Mouse (Mus musculus) CD4-positive, CD25-positive, alpha-beta regulatory T cell, adult 2 months (primary cell): ENCODE results near the gene Plaur.

Source experiments
- DNase-seq: peaks from one replicate; pipeline ENCODE4 v3.0.0-alpha.2; 2012; ENCODE audit warnings: low read depth, low spot score

Plaur gene

GRCm38 (mm10) chr7:24462388-24463319 lies at the start of gene Plaur:
TSS of gene Plaur (plus strand) at chr7:24462484.
- peak; percentile 48 for DNase-seq

GRCm38 (mm10) chr7:24413630-24414029 lies 48.7 kb upstream of the Plaur start:
- peak; percentile 90 for DNase-seq

GRCm38 (mm10) chr7:24415261-24415660 lies 47.0 kb upstream of the Plaur start:
- DNase-seq, result no peak

DNA sequence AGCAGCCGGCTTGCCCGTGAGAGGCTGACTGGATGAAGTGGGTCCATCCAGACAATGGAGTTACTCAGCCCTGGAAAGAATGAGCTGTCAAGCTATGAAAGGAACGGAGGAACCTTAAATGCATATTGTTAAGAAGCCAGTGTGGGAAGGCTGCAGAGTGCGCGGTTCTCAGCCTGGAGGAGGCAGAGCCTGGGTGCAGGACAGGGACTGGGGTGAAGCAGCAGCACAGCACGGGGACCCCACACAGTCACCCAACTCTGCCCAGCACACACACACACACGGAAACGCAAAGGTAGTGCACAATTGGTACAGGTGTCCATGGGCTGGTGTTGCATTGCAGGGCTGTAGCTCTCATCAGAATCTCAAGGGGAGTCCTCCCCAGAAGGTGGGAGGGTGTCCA lies 42.7 kb upstream of the Plaur start:
- no peak for DNase-seq

DNA sequence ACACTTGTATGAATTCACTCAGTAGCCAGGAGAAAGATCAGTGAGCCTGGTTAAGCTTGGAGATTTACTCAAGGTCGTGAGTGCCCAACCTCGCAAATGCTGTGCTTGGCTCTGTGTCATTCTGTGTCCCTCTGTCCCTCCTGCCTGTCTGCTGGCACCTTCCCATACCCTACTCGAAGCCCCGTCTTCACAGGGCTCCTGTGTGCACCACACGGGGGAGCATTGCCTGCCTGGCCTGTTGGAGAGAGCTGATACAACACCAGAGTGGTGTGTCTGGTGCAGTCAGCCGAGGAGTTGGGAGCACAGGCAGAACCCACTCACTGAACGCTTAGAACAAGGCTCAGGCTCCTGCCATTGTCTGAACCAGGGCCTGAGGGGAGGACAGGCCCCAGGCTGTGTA lies 40.6 kb upstream of the Plaur start:
- no peak for DNase-seq

GRCm38 (mm10) chr7:24422251-24422650 lies 40.0 kb upstream of the Plaur start:
- DNase-seq, result no peak

DNA sequence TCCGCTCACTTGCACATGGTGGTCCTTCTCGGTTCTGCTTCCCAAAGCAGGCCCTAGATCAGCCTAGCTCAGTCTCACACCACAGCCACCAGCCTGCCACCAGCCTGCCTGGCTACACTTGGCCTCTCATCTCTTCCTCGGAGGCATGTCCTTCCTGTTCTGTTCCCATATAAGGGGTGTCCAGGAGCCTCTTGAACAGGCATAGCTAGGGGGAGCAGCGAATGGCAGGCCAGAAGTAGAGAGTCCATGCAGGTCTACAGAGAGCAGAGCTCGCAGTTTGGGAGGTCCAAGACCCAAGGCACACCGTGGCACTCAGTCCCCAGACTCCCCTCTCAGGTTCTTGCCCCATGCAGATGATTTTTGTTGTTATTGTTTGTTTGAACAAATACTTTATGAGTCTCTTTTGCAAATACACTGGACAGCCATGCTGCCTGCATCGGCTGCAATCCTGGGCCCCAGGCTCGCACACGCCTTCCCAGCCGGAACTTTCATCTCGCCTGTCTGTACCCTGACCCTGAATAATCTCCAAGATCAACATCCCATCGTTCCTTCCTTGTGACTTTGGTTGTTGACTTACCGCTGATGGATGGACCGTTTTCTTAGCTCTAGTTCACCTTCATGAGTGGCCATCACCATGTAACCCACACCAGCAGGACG lies 39.0 kb upstream of the Plaur start:
- DNase-seq, result no peak

DNA sequence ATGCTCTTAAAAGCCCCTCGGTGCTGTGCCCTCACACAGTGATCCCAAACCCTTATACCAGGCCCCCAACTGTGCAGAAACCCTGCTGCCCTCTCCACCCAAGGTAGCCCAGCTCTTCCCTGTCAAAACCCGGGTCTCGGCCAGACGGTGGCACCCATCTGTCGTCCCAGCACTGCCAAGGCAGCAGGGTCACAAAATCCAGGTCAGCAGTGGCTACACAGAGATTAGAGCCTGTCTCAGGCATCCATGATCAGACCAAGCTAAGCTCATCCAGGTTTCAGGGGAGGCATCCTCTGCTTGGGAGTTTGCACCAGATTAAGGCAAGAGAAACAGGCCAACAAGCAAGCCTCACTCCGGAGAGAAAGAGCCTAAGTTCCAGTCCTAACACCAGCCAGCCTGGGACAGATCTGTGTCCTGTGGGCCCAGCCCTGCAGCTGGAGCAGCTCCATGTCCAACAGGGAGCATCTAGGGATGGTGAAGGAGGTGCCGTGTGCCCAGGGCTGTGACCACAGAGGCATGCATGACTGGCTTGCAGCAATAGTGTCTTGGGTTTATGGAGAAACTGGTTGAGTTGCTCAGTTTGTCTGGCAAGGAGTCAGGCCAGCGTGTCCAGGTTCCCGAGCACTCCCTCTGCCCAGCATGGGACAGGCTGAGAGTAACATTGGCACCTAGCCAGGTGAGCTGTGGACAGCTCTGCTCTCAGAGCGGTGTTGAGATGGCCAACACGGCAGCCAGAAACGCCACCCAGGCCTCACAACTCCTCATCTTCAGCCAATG lies 38.1 kb upstream of the Plaur start:
- no peak for DNase-seq

GRCm38 (mm10) chr7:24425919-24426318 lies 36.4 kb upstream of the Plaur start:
- no peak for DNase-seq

- no peak for DNase-seq
These were observed 35.1 kb upstream of the Plaur start for GRCm38 (mm10) chr7:24427168-24427567.

- no peak for DNase-seq
These were observed 33.6 kb upstream of the Plaur start for GRCm38 (mm10) chr7:24428725-24429124.

DNA sequence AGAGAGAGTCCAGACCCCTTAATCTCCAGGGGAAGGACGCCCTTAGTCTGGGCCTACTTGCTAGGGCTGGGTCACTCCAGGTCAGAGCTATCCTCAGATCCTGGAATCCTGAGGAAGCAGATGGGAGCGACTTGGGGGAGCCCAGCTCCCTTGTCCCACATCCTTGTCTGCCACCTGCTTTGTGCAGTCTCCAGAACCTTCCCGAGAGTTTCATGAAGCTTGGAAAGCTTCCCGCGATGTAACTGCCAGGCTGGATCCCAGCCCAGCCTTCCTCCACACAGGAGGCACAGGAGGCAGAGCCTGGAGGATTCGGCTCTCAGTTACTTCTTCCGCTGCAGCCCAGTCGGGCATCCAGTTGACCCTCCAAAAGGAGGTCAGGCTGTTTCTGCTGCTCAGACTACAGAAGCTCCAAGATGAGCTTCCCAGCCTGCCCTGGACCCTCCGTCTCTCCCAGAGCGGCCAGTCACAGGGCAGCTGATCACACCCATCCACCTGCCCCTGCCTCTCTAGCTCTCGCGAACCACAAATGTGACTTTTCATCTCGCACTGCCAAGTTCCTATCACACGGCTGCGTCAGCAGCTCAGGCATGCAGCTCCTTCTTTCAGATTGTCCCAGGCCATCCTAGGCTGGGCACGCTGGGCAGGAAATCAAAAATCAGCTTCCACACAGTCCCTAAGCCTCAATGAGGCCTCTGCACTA lies 32.7 kb upstream of the Plaur start:
- DNase-seq, result no peak

DNA sequence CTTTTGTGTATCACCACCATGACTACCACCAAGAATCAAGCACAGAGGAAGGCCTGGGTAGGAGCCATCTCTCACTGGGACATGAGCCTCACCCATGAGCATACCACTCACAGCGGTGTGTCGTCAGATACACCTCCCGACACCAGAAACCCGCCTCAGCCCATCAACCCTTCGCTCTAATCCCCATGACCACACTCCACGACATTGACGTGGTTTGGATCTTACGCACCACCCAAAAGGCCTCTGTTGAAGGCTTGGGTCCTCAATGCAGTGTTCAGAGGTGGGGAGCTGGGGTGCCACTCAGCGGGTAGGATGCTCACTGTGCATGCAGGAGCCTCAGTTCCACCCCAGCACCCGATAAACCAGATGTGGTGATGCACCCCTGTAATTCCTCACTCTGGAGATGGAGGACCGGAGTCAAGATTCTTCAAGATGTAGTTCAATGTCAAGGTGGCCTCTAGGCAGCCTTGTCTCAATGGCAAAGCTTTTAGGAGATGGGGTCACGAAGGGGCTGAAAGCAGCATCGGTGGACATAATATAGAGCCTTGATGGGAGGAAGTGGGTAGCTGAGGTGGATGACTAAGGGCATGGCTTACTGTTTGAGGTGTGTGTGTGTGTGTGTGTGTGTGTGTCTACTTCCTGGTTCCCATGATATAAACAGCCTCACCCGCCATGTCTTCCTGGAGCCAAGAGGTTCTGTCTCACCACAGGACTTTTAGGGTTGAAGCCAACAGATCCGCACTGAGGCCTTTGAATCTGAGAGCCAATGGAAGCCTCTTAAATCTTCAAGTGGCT lies 31.5 kb upstream of the Plaur start:
- DNase-seq, result peak; percentile 71

DNA sequence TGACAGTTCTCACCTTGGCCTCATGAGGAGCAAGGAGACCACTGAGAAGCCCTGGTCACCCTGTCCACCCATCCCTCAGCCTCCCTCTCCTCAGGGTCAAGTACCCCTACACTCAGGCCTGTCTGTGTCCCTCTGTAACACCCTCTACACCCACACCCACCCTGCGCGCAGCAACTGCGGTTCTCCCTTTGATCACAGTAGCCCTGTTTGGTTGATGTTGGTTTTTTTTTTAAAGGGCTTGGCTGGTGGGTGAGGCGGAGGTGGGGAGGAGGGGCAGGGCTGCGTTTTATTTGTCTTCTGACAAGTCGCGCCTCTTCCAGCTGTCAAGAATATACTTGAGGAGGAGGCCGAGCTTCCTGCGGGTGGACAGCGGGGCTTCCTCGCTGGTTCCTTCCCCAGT lies 30.6 kb upstream of the Plaur start:
- peak; percentile 57 for DNase-seq

GRCm38 (mm10) chr7:24435305-24435704 lies 27.0 kb upstream of the Plaur start:
- DNase-seq, result no peak

DNA sequence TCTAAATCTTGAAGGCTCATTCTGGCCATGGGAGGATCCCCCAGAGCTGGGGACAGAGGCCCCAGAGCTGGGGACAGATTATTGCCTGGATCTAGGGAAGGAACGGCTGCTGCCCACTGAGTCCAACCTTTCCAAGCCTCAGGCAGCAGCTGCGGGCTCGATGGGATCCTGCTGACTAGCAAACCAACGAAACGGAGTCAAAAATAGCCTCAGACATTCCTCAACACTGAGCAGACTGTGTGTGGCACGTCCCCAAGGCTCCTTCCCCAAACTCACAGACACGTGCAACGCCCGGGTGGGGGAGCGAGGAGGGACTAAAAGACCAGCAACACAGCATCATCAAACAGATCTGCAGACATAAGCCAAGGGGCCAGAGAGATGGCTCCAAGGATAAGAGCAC lies 24.3 kb upstream of the Plaur start:
- DNase-seq, result no peak

DNA sequence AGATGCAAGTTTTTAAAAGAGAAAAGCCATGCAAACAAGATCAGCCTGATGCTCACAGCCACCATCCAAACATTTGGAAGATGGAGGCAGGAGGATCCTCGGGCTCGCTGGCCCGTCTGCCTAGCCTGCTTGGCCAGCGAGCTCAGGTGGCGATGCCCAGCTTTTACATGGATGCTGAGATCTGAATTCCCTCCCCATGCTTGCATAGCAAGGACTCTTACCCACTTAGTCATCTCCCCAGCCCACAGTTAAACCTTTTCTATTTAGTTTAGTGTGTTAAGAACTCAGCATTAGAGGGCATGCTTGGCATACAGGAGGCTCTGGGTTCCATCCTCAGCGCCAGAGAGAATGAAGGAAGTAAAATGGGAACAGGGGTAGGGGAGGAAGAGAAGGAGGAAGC lies 23.1 kb upstream of the Plaur start:
- no peak for DNase-seq

GRCm38 (mm10) chr7:24439891-24440290 lies 22.4 kb upstream of the Plaur start:
- no peak for DNase-seq

- peak; percentile 92 for DNase-seq
These were observed 20.5 kb upstream of the Plaur start for GRCm38 (mm10) chr7:24441785-24442184.

DNA sequence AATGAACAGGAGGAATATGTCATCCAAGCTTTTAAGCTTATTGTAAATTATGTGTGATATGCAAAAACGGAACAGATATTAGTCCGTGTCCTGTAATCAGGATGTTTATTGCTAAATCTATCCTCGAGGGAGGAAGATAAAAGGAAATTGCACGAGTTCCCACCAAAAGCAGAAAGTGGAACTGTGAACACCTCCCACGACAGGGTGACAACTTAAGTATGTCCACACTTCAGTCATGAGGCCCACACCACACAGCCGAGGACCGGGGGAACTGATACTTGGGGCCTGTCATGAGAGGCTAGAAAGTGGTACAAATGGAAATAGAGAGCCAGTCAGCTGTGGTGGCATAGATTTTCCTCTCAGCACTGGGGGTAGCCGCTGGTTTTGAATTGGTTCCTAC lies 20.0 kb upstream of the Plaur start:
- no peak for DNase-seq
